In genomic region chr13:98505489-98505857, GRCm38 (mm10) we compare ENCODE assay signal across 17 mouse cellular contexts. TPM values are rescaled to one million over a fixed set of nuclear protein-coding genes. Genes with fewer than 3 reads are reported as not detected.
A peak's percentile ranks its signal among the peaks of the same experiment; 100 is the strongest.
DNase-seq lines count a peak whose midpoint lies in the region; ATAC-seq and TF ChIP-seq lines count a peak whose summit lies in the region.
"Had no signal": no experiment of that assay in that cellular context is flagged by ENCODE, and none has a peak within 500 bp of the region (broad histone marks: within the 10 kb centered on the region; RNA-seq: fewer than 3 reads in every experiment).

No protein-coding gene starts in this region.

- no peak for ATAC-seq in forebrain, embryonic 13.5 days
- no peak for ATAC-seq in liver, embryonic 11.5 days (replicated peaks; ENCODE audit: low FRiP score)
- no peak for ATAC-seq in liver, postnatal 0 days
- ATAC-seq in embryonic facial prominence, embryonic 13.5 days (ENCODE audit: insufficient number of reproducible peaks, insufficient read depth, low FRiP score, low TSS enrichment, low read depth): 0 out of 2 replicates have a peak, but pooled peaks have one; percentile 40
- ATAC-seq in limb, embryonic 14.5 days (ENCODE audit: low FRiP score, low read depth): no peak
- ATAC-seq: activated CD4-positive, CD25-positive, alpha-beta regulatory T cell, adult 4 months; inflammation-experienced regulatory T-cells, adult 6 months had no signal

- DNase-seq in forebrain, embryonic 10.5 days (ENCODE audit: extremely low spot score, low spot score): peak; percentile 44
- DNase-seq in liver, embryonic 11.5 days (ENCODE audit: low spot score): peak; percentile 40
- DNase-seq in liver, postnatal 0 days: no peak
- DNase-seq in limb, embryonic 14.5 days (ENCODE audit: low spot score): no peak
- no peak for DNase-seq in spleen, postnatal 36 days (ENCODE audit: low spot score in 2 of 2)
- no peak for DNase-seq in cerebellum, adult 18-20 months
- DNase-seq: cerebellum, adult 9-11 months; lung, adult 2 months had no signal

- H3K27me3 ChIP-seq in forebrain, embryonic 10.5 days (ENCODE audit: poor library complexity, severe bottlenecking): peaks cover 100% of the 10 kb centered on the region
- peaks cover 94% of the 10 kb centered on the region for H3K27me3 ChIP-seq in forebrain, embryonic 13.5 days
- H3K27me3 ChIP-seq in liver, embryonic 11.5 days (replicated peaks; ENCODE audit: control insufficient read depth, insufficient read depth, low read length): peaks cover 84% of the 10 kb centered on the region
- peaks cover 84% of the 10 kb centered on the region for H3K27me3 ChIP-seq in liver, postnatal 0 days (ENCODE audit: insufficient read depth, low read length)
- H3K27me3 ChIP-seq in embryonic facial prominence, embryonic 13.5 days: peaks cover 75% of the 10 kb centered on the region
- H3K27me3 ChIP-seq in limb, embryonic 14.5 days (ENCODE audit: control insufficient read depth, insufficient read depth, low read length): peaks cover 72% of the 10 kb centered on the region

- no peak for TF ChIP-seq POLR2A in limb, embryonic 14.5 days (IDR thresholded peaks at IDR 0.05; ENCODE audit: borderline replicate concordance, extremely low read depth, insufficient read depth, insufficient read length)

- 2% methylated on average over 11 of the region's 11 CpGs for WGBS in forebrain, embryonic 10.5 days
- 6% methylated on average over 11 of the region's 11 CpGs for WGBS in forebrain, embryonic 13.5 days
- WGBS in liver, embryonic 11.5 days: 7% methylated on average over 11 of the region's 11 CpGs
- 6% methylated on average over 11 of the region's 11 CpGs for WGBS in liver, postnatal 0 days (ENCODE audit: insufficient replicate concordance)
- 4% methylated on average over 11 of the region's 11 CpGs for WGBS in embryonic facial prominence, embryonic 13.5 days
- WGBS in limb, embryonic 14.5 days: 8% methylated on average over 11 of the region's 11 CpGs

- TF ChIP-seq CTCF in liver, postnatal 0 days (IDR thresholded peaks at IDR 0.05; ENCODE audit: low read depth): no peak

- H3K4me1 ChIP-seq in forebrain, embryonic 10.5 days: peaks cover 55% of the 10 kb centered on the region
- peaks cover 17% of the 10 kb centered on the region for H3K4me1 ChIP-seq in forebrain, embryonic 13.5 days
- 0 out of 2 replicates have a peak, but pooled peaks cover 3% of the 10 kb centered on the region for H3K4me1 ChIP-seq in liver, embryonic 11.5 days (replicated peaks; ENCODE audit: control insufficient read depth, insufficient read depth, low read length)
- H3K4me1 ChIP-seq in liver, postnatal 0 days (ENCODE audit: insufficient read depth): peaks cover 7% of the 10 kb centered on the region; the same call in 1 of the 2 replicates
- H3K4me1 ChIP-seq in embryonic facial prominence, embryonic 13.5 days: peaks cover 37% of the 10 kb centered on the region
- H3K4me1 ChIP-seq in limb, embryonic 14.5 days (ENCODE audit: control insufficient read depth, insufficient read depth, low read length): peaks cover 15% of the 10 kb centered on the region

- H3K9ac ChIP-seq in forebrain, embryonic 13.5 days: no peak overlapping the region
- no peak overlapping the region for H3K9ac ChIP-seq in liver, embryonic 11.5 days (ENCODE audit: low read depth, low read length)
- H3K9ac ChIP-seq in liver, postnatal 0 days (replicated peaks): no peak overlapping the region
- H3K9ac ChIP-seq in embryonic facial prominence, embryonic 13.5 days: 0 out of 2 replicates have a peak overlapping the region, but pooled peaks have one; percentile 16
- H3K9ac ChIP-seq in limb, embryonic 14.5 days (ENCODE audit: low read depth, low read length, severe bottlenecking): no peak overlapping the region

- H3K4me2 ChIP-seq in forebrain, embryonic 13.5 days: no peak overlapping the region
- no peak overlapping the region for H3K4me2 ChIP-seq in liver, embryonic 11.5 days
- no peak overlapping the region for H3K4me2 ChIP-seq in liver, postnatal 0 days (ENCODE audit: low read depth, low read length)
- peak overlapping the region; percentile 93 for H3K4me2 ChIP-seq in embryonic facial prominence, embryonic 13.5 days
- H3K4me2 ChIP-seq in limb, embryonic 14.5 days (replicated peaks; ENCODE audit: low read depth, low read length, severe bottlenecking): peak overlapping the region; percentile 73; the same call in 1 of the 2 replicates

- TF ChIP-seq EP300 in liver, postnatal 0 days (IDR thresholded peaks at IDR 0.05; ENCODE audit: low read depth): no peak

- H3K9me3 ChIP-seq in forebrain, embryonic 10.5 days: no peaks in the 10 kb centered on the region
- H3K9me3 ChIP-seq in forebrain, embryonic 13.5 days (replicated peaks): no peaks in the 10 kb centered on the region
- no peaks in the 10 kb centered on the region for H3K9me3 ChIP-seq in liver, embryonic 11.5 days (ENCODE audit: control insufficient read depth, low read length)
- H3K9me3 ChIP-seq in liver, postnatal 0 days (ENCODE audit: low read length): no peaks in the 10 kb centered on the region
- no peaks in the 10 kb centered on the region for H3K9me3 ChIP-seq in embryonic facial prominence, embryonic 13.5 days
- H3K9me3 ChIP-seq in limb, embryonic 14.5 days (ENCODE audit: control insufficient read depth, low read length): no peaks in the 10 kb centered on the region
- H3K9me3 ChIP-seq: G1E; heart, embryonic 13.5 days had no signal

- H3K4me3 ChIP-seq in forebrain, embryonic 10.5 days: no peak overlapping the region; the same call in 1 of the 2 replicates
- no peak overlapping the region for H3K4me3 ChIP-seq in forebrain, embryonic 13.5 days
- no peak overlapping the region for H3K4me3 ChIP-seq in liver, embryonic 11.5 days (ENCODE audit: low read depth, low read length)
- no peak overlapping the region for H3K4me3 ChIP-seq in liver, postnatal 0 days (ENCODE audit: low read depth, low read length)
- peak overlapping the region; percentile 48 for H3K4me3 ChIP-seq in embryonic facial prominence, embryonic 13.5 days
- 0 out of 2 replicates have a peak overlapping the region, but pooled peaks have one; percentile 39 for H3K4me3 ChIP-seq in limb, embryonic 14.5 days (replicated peaks; ENCODE audit: low read length)
- H3K4me3 ChIP-seq: layer of hippocampus, adult 2 months had no signal

- peak overlapping the region; percentile 62; the same call in 1 of the 2 replicates for H3K27ac ChIP-seq in forebrain, embryonic 10.5 days
- H3K27ac ChIP-seq in forebrain, embryonic 13.5 days: no peak overlapping the region
- no peak overlapping the region for H3K27ac ChIP-seq in liver, embryonic 11.5 days (ENCODE audit: low read depth, low read length)
- no peak overlapping the region for H3K27ac ChIP-seq in liver, postnatal 0 days (ENCODE audit: low read depth)
- peak overlapping the region; percentile 77 for H3K27ac ChIP-seq in embryonic facial prominence, embryonic 13.5 days
- no peak overlapping the region for H3K27ac ChIP-seq in limb, embryonic 14.5 days (replicated peaks; ENCODE audit: low read depth, low read length)
- H3K27ac ChIP-seq: gastrocnemius, adult 2 months; heart, embryonic 13.5 days; layer of hippocampus, adult 2 months had no signal

- H3K36me3 ChIP-seq in forebrain, embryonic 10.5 days (replicated peaks): no peaks in the 10 kb centered on the region
- no peaks in the 10 kb centered on the region for H3K36me3 ChIP-seq in forebrain, embryonic 13.5 days (ENCODE audit: poor library complexity, severe bottlenecking)
- H3K36me3 ChIP-seq in liver, embryonic 11.5 days (ENCODE audit: control insufficient read depth, insufficient read depth, low read length): no peaks in the 10 kb centered on the region
- H3K36me3 ChIP-seq in liver, postnatal 0 days (replicated peaks; ENCODE audit: insufficient read depth, low read length): no peaks in the 10 kb centered on the region
- no peaks in the 10 kb centered on the region for H3K36me3 ChIP-seq in embryonic facial prominence, embryonic 13.5 days
- no peaks in the 10 kb centered on the region for H3K36me3 ChIP-seq in limb, embryonic 14.5 days (ENCODE audit: control insufficient read depth, insufficient read depth, low read length)
- H3K36me3 ChIP-seq: G1E; heart, embryonic 13.5 days had no signal

RNA-seq across cellular contexts. Expression of gene Gm10320, which starts 13.7 kb away (rescaled TPM):
- 1.2 and 1.3 TPM in 2 replicates for polyA plus RNA-seq in forebrain, embryonic 10.5 days (2016; fragmentation: Nextera tagmentation; extraction: Ambion mirVana)
- polyA plus RNA-seq in forebrain, embryonic 13.5 days (2015; fragmentation: Nextera tagmentation; extraction: Ambion mirVana): 0.81 and 2.6 TPM in 2 replicates
- polyA plus RNA-seq in liver, embryonic 11.5 days (2014; fragmentation: Nextera tagmentation; extraction: Ambion mirVana): 1.9 and 2.0 TPM in 2 replicates
- 0.63 and 0.84 TPM in 2 replicates for polyA plus RNA-seq in liver, postnatal 0 days (2015; fragmentation: Nextera tagmentation; extraction: Ambion mirVana)
- 1.4 and 6.5 TPM in 2 replicates for polyA plus RNA-seq in embryonic facial prominence, embryonic 13.5 days (2015; fragmentation: Nextera tagmentation; extraction: Ambion mirVana)
- 1.3 and 1.6 TPM in 2 replicates for polyA plus RNA-seq in limb, embryonic 14.5 days (2012; rRNA removed)
- 0.84 and 2.3 TPM in 2 replicates for polyA plus RNA-seq in limb, embryonic 14.5 days (2014; fragmentation: Nextera tagmentation; extraction: Ambion mirVana)
- polyA plus RNA-seq: testis, adult 2 months had no signal

Comparison
In these comparisons a context has a peak if more than half of its experiments do, and no peak if none do; other contexts are left out.
1. DNase-seq: peak in forebrain, embryonic 10.5 days (single experiment) and liver, embryonic 11.5 days (single experiment); none in liver, postnatal 0 days (single experiment), limb, embryonic 14.5 days (single experiment), spleen, postnatal 36 days (0 of 2) and cerebellum, adult 18-20 months (0 of 2).
2. H3K27ac ChIP-seq: peak in forebrain, embryonic 10.5 days (single experiment) and embryonic facial prominence, embryonic 13.5 days (single experiment); none in forebrain, embryonic 13.5 days (single experiment), liver, embryonic 11.5 days (single experiment), liver, postnatal 0 days (single experiment) and limb, embryonic 14.5 days (single experiment).
3. H3K4me3 ChIP-seq: peak in embryonic facial prominence, embryonic 13.5 days (single experiment) and limb, embryonic 14.5 days (single experiment); none in forebrain, embryonic 10.5 days (single experiment), forebrain, embryonic 13.5 days (single experiment), liver, embryonic 11.5 days (single experiment) and liver, postnatal 0 days (single experiment).
4. H3K4me2 ChIP-seq: peak in embryonic facial prominence, embryonic 13.5 days (single experiment) and limb, embryonic 14.5 days (single experiment); none in forebrain, embryonic 13.5 days (single experiment), liver, embryonic 11.5 days (single experiment) and liver, postnatal 0 days (single experiment).